Mouse (Mus musculus) cerebral cortex, adult 2 months (tissue): ENCODE measurements around the gene Ppip5k2.

ENCODE experiments used
- WGBS: fragments of 180-500 bp; shearing (Covaris S2); methylation state at CpG from one replicate; pipeline ENCODE4 v1.1.7; 2018; 5-methylcytosine and 5-hydroxymethylcytosine counted together

The Ppip5k2 gene

DNA sequence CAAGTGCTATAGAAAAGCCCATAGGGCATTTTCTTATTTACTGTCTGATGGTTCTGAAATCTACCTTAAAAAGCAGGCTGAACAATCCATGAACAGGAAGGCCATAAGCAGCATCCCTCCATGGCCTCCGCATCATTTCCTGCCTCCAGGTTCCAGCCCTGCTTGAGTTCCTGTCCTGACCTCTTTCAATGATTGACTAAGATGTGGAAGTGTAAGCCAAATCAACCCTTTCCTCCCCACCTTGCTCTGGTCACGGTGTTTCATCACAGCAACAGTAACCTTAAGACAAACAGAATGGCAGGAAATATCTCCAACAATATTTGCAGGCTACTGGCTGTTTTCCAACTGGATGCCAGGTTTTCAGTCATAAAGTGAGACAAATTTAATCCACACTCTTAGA lies 113.0 kb downstream of the Ppip5k2 start:
- WGBS: 48% methylated on average over 2 of the region's 2 CpGs
